Mouse (Mus musculus) splenic B cell, adult 2 months (primary cell): ENCODE data around the gene Sorcs2.

Source experiments
- DNase-seq: peaks from one replicate; pipeline ENCODE4 v3.0.0-alpha.2; 2011; ENCODE audit warnings: low read depth, low spot score
- H3K27me3 ChIP-seq: 2 replicates; pipeline ENCODE4 v1.6.1; 2012; ENCODE audit warnings: mild to moderate bottlenecking, low read length, moderate library complexity, mixed read lengths; ENCODE audit not compliant: control insufficient read depth, poor library complexity, insufficient read depth, severe bottlenecking
- H3K36me3 ChIP-seq: 2 replicates; pipeline ENCODE4 v1.6.1; 2012; ENCODE audit warnings: mild to moderate bottlenecking, low read length, moderate library complexity, mixed read lengths; ENCODE audit not compliant: control insufficient read depth, poor library complexity, insufficient read depth, severe bottlenecking

Gene Sorcs2

GRCm38 (mm10) chr5:36186294-36187053, 211.5 kb downstream of the Sorcs2 start:
- no peaks in the 10 kb centered on the region for H3K27me3 ChIP-seq
- no peak for DNase-seq
- no peaks in the 10 kb centered on the region for H3K36me3 ChIP-seq

DNA sequence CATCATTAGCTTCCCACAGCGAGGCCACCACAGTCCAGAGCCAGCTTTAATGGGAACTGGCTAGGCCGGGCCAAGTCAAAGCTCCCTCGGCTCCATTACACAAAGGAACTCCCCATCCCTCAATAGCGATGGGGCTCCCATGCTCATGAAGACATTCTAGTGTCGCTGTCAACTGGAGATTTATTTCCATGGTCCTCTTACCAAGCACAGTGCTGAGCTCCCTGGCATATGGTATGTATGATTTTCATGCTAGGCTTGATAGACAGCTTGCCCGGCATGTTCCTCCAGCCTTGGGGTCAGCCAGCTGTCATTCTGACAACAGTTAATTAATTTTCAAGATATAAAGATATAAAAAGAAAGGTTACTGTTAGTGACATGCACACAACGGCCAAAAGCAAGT, 215.6 kb downstream of the Sorcs2 start:
- DNase-seq, result no peak
- Histone ChIP-seq H3K27me3 (no peaks in the 10 kb centered on the region), H3K36me3 (no peaks in the 10 kb centered on the region)

- no peaks in the 10 kb centered on the region for H3K36me3 ChIP-seq
- H3K27me3 ChIP-seq, result no peaks in the 10 kb centered on the region
- DNase-seq, result no peak
These were observed 218.2 kb downstream of the Sorcs2 start for GRCm38 (mm10) chr5:36179708-36180107.

GRCm38 (mm10) chr5:36178785-36179184, 219.2 kb downstream of the Sorcs2 start:
- Histone ChIP-seq H3K36me3 (no peaks in the 10 kb centered on the region), H3K27me3 (no peaks in the 10 kb centered on the region)
- no peak for DNase-seq

DNA sequence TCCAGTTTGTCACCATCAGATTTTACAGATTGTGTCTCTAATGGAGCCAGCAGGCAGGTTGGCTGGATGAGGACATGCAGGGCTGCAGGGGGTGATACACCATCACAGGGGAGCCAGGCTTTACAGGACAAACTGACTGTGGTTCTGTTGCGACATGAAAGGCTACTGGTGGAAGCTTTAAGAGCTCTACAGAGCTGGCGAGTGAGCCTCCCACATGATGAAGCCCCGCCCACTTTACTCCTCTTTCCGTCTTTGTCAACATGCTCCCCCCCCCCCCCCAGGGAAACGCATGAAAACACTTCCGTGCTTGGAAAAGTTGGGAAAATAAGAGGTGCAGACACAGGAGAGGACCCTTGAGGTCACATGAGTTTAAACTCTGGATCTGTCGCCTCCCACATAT, 219.7 kb downstream of the Sorcs2 start:
- no peaks in the 10 kb centered on the region for H3K27me3 ChIP-seq
- no peak for DNase-seq
- no peaks in the 10 kb centered on the region for H3K36me3 ChIP-seq

DNA sequence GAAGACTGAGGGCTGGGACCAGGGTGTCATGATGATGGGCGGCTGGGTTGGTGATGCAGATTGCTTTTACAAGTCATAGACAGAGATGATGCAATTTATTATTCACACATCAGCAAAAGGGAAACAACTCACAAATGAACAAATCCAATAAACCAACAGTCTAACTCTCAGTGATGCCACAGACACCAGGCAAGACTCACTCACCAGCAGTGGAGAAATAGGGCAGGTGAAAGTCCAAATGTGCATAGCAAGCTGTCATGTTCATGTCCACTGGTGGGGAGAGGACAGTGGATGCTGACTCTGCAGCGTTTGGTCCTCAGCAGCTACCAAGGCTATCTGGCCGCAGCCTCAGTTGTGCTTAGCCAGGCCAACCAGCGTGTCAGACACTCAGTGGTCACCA, 221.1 kb downstream of the Sorcs2 start:
- no peak for DNase-seq
- Histone ChIP-seq H3K36me3 (no peaks in the 10 kb centered on the region), H3K27me3 (no peaks in the 10 kb centered on the region)

- Histone ChIP-seq H3K36me3 (no peaks in the 10 kb centered on the region), H3K27me3 (no peaks in the 10 kb centered on the region)
- DNase-seq, result no peak
These were observed 221.5 kb downstream of the Sorcs2 start for GRCm38 (mm10) chr5:36176409-36176808.

DNA sequence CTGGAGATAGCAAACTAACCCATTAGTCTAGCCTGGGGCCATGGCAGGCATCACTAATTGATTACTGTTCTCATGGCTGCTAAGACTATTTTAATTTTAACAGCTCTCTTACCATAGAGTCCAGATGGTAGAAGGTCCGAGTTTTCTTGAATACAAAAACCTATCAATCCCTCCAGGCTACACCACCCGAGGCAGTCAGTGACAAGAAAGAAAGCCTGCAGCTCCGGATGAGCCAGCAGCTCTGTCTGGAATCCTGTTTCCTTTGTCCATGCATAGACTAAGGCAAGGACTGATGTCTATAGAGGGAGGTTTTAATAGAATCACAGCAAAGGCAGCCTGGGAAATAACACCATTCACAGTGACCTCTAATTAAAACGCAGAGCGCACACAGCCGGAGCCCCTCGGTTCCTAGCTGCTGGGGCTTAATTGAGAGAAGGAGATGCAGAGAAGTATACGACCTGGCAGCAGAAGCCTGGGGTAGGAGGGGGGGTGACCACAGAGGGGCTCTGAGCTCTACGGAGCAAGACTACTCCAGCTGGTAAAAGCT, 223.3 kb downstream of the Sorcs2 start:
- H3K27me3 ChIP-seq, result no peaks in the 10 kb centered on the region
- no peaks in the 10 kb centered on the region for H3K36me3 ChIP-seq
- no peak for DNase-seq

DNA sequence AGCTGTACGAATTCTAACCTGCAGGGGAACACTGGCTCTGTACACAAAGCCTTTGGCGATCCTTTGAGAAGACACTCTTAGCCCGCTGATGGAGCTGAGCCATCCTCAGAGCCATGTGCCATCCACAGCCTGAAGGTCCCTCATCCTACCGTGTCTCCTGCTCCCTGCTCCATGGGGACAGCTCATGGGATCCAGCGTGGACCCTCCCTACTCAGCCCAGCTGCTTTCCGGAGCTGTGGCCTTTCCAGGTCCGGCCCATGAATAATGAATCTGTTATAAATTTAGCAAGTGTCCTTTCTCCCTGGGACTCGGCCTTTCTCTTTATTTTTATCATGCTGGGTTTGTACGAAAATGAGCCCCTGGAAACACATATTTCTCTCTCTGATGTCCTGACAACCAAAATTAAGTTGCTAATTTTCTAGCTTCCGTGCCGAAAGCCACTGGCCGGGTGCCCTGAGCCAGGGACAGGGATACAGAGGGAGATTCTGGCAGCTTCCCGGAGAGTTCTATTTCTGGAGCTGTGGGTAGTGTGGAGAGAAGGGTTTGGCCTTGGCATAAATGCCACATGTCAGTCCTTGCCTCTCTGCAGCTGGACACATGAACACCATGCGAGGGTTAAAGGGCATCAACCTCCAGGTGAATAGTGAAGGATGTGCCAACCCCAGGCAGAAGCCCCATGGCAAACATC, 228.8 kb downstream of the Sorcs2 start:
- no peak for DNase-seq
- H3K27me3 ChIP-seq, result no peaks in the 10 kb centered on the region

GRCm38 (mm10) chr5:36166346-36167013, 231.5 kb downstream of the Sorcs2 start:
- H3K27me3 ChIP-seq, result no peaks in the 10 kb centered on the region
- DNase-seq, result no peak
- H3K36me3 ChIP-seq, result no peaks in the 10 kb centered on the region

More for the DNA sequence above, 228.8 kb downstream of the Sorcs2 start:
- no peaks in the 10 kb centered on the region for H3K36me3 ChIP-seq

DNA sequence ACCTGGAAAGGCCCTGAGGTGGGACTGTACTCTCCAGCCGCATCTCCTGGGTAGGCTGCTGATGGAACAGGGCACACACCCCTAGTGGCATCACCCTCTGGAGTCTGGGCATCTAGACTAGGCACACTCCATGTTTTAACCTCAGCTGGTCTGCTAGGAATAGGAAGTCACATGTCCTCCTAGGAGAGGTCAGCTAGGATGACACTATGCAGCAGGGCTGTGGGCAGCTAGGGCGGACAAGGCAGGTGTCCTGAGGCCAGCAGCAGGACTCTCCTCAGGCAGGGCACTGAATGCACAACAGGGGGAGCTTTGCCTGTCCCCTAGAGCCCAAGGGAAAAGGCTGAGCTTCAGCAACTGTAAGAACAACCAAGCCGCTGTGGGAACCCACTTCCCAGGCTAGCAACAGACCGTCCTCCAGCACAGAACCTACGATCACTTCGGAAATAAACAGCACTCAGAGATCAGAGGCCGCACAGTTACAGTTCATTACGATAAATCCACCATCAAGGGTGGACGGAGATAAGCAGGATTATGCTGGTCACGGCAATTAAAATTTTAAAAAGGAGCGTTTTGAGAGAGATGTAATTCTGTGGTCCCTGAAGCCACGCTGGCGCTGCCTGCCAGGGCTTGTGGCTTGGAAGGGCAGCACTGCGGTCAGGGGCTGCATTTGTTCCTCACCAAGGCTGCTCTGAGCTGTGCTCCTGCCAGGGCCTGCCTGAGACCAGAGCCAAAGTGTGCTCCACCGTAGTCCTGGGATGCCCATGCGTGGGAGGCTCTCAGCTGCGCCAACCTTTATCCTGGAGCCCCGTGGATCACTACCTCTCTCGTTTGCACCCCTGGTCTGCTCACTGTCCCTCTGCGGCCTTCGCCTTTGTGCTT, 232.3 kb downstream of the Sorcs2 start:
- no peaks in the 10 kb centered on the region for H3K27me3 ChIP-seq
- DNase-seq, result no peak
- no peaks in the 10 kb centered on the region for H3K36me3 ChIP-seq

GRCm38 (mm10) chr5:36154879-36155485, 243.0 kb downstream of the Sorcs2 start:
- DNase-seq, result no peak
- Histone ChIP-seq H3K36me3 (no peaks in the 10 kb centered on the region), H3K27me3 (no peaks in the 10 kb centered on the region)

DNA sequence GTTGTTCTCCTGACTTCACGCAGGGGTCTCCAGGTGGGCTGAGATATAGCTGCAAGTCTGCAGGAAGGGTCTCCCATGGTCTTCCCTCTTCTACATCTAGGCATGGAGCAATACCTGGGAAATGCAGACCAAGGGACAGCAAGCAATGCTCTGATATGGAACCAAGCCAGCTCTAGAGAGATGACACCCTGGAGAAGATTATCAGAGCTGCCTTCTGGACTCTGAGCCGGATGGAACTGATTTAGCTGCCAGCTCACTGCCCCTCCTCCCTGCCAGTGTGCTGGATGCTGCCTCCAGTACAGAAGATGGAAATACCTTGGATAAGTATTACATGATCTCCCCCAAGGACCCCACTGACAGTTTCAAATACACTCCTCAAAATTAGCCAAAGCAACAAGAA, 244.7 kb downstream of the Sorcs2 start:
- no peaks in the 10 kb centered on the region for H3K36me3 ChIP-seq
- DNase-seq, result no peak

GRCm38 (mm10) chr5:36151086-36151485, 246.9 kb downstream of the Sorcs2 start:
- no peak for DNase-seq
- Histone ChIP-seq H3K27me3 (no peaks in the 10 kb centered on the region), H3K36me3 (no peaks in the 10 kb centered on the region)

More for the DNA sequence above, 244.7 kb downstream of the Sorcs2 start:
- no peaks in the 10 kb centered on the region for H3K27me3 ChIP-seq
